Mouse (Mus musculus) layer of hippocampus, adult 6 months (tissue): ENCODE data around the gene Olfr1256. TPM values are rescaled to one million over a fixed set of nuclear protein-coding genes. Genes with fewer than 3 reads are reported as not detected.

Source experiments
- long read RNA-seq, 2 experiments: library from polyadenylated mRNA; unstranded; transcript quantifications; one replicate each; pipeline ENCODE4 v2.0.0; 2019 to 2020
- polyA plus RNA-seq: library from polyadenylated mRNA; unstranded; fragments of <200 nt; fragmentation: Nextera tagmentation; gene quantifications from 2 replicates; pipeline ENCODE4 v1.2.3, GENCODE M21; 2021

The Olfr1256 gene
- polyA plus RNA-seq: not detected in 2 replicates
- long read RNA-seq, experiment 1: 0 reads
- long read RNA-seq, experiment 2: 0 reads

DNA sequence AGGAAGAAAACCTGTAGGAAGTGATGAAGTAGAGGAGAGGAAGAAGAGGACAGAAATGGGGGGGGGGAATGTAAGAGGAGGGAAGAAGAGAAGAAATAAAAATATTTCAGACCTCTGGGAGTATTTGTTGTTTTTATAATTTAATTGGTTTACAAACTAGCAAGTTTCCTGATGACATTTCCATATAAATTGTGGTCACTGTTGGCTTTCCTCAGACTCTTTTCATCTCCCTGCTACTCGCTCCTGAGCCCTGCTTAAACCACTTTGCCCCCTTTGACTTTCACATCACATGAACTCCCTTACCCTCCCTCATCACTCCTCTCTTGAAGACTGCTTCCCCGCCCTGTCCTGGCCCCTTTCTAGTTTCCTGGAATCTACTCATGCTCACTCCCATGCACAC lies at the start of gene Olfr1256:
TSS of gene Olfr1256 (minus strand) at position 101 of the 400 bp plus-strand sequence.

DNA sequence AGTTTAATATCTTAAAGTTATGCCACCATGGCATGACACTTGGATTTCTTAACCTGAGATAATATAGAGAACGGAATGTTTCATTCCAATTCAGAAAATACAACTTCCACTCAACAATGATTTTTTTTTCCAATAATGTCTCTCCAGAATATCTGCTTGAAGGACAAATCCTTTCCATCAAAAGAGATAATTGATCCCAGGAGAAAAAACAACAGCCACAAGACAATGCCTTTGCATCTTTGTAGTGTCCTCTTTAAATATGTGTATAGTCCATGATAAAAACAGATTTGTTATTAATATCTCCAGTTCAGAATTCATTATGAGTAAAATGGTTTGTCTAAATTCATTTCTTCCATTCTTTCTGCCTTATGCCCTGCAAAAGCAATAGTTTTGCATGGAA lies 36.8 kb upstream of the Olfr1256 start, which contains the start of gene Olfr1257:
TSS of gene Olfr1257 (plus strand) at position 301 of the 400 bp plus-strand sequence.

DNA sequence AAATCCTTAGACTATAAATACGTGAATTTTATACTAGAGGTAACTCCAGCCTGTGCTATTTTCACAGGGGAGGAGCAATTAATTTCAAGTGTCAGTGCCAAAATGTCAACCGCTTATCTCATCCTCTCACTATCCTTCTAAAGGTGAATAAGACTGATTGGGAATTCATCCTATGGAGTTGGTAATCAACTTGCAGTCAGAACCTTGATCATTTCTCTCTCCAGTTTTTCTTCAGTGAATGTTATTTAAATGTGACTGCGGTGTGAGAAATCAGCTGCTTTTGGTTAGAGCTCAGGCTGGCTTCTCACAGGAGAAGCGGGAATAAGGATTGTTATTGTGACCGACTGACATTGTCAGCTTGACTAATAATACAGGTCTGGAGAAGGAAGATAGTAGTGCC lies 6.8 kb upstream of the Olfr1256 start, which contains the start of gene Olfr48:
TSS of gene Olfr48 (minus strand) at position 101 of the 400 bp plus-strand sequence.

DNA sequence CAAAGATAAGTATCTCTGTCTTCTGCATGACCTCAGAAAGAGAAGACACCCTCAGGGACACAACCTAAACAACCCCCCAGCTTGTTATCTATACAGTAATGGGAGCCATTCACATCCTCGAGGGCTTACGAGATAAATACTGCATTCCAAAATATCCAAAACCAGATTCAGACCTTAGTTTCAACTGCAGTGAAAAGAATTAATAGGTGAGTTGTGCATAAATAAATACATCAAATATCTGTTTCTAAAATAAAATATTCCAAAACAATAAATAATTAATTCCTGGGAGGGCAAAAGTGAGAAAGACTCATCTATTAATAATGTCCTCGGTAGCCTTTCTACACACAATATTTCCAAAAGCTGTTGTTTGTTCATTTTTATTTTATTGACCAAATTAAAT lies 29.6 kb downstream of the Olfr1256 start, which contains the start of gene Olfr1255:
TSS of gene Olfr1255 (plus strand) at position 301 of the 400 bp plus-strand sequence.

DNA sequence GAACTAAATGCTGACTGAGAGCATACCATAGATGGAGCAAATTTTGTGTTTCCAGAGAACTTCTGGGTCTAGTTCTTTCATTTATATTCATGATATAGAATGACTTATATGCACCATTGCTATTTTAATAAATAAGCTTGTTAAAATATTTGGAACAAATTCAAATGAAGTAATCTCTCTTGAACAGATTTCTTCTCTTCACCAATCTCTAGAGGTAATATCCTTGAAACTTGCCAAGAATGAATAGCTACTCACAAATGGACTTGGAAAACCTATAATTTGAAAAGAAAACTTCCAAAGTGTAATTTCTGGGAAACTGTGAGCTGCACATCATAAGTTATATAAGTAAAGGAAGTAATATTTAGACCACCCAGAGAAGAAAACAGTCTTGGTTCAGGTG lies 47.8 kb downstream of the Olfr1256 start, which contains the start of gene Olfr1254:
TSS of gene Olfr1254 (minus strand) at position 101 of the 400 bp plus-strand sequence.

Other genes starting within 250 kb of the Olfr1256 start
- not detected in 2 replicates for gene Olfr1246, start 248.4 kb downstream of the Olfr1256 start, polyA plus RNA-seq
- gene Olfr1247, start 227.4 kb downstream of the Olfr1256 start, polyA plus RNA-seq: not detected in 2 replicates
- gene Olfr1248, start 223.3 kb downstream of the Olfr1256 start, polyA plus RNA-seq: not detected in 2 replicates
- not detected in 2 replicates for gene Olfr1249, start 206.6 kb downstream of the Olfr1256 start, polyA plus RNA-seq
- gene Olfr1250, start 180.1 kb downstream of the Olfr1256 start, polyA plus RNA-seq: not detected in 2 replicates
- not detected in 2 replicates for gene Olfr1251, start 169.6 kb downstream of the Olfr1256 start, polyA plus RNA-seq
- gene Olfr1252, start 116.5 kb downstream of the Olfr1256 start, polyA plus RNA-seq: not detected in 2 replicates
- not detected in 2 replicates for gene Olfr1253, start 84.5 kb downstream of the Olfr1256 start, polyA plus RNA-seq
- gene Olfr1254, start 47.9 kb downstream of the Olfr1256 start, polyA plus RNA-seq: not detected in 2 replicates
- gene Olfr1255, start 29.5 kb downstream of the Olfr1256 start, polyA plus RNA-seq: not detected in 2 replicates
- not detected in 2 replicates for gene Olfr48, start 6.7 kb upstream of the Olfr1256 start, polyA plus RNA-seq
- not detected in 2 replicates for gene Olfr1257, start 36.9 kb upstream of the Olfr1256 start, polyA plus RNA-seq
- not detected in 2 replicates for gene Olfr1258, start 85.8 kb upstream of the Olfr1256 start, polyA plus RNA-seq
- gene Olfr1259, start 107.1 kb upstream of the Olfr1256 start, polyA plus RNA-seq: not detected in 2 replicates
- gene Olfr1260, start 132.8 kb upstream of the Olfr1256 start, polyA plus RNA-seq: not detected in 2 replicates
- gene Olfr1261, start 149.7 kb upstream of the Olfr1256 start, polyA plus RNA-seq: not detected in 2 replicates
- gene Olfr1262, start 158.6 kb upstream of the Olfr1256 start, polyA plus RNA-seq: not detected in 2 replicates
- gene Olfr1263, start 170.6 kb upstream of the Olfr1256 start, polyA plus RNA-seq: not detected in 2 replicates
- not detected in 2 replicates for gene Olfr1264, start 184.0 kb upstream of the Olfr1256 start, polyA plus RNA-seq
- not detected in 2 replicates for gene Olfr1265, start 193.8 kb upstream of the Olfr1256 start, polyA plus RNA-seq
- gene Olfr140, start 222.0 kb upstream of the Olfr1256 start, polyA plus RNA-seq: not detected in 2 replicates